ENCODE assay signal across 11 mouse cellular contexts in the genomic region with DNA sequence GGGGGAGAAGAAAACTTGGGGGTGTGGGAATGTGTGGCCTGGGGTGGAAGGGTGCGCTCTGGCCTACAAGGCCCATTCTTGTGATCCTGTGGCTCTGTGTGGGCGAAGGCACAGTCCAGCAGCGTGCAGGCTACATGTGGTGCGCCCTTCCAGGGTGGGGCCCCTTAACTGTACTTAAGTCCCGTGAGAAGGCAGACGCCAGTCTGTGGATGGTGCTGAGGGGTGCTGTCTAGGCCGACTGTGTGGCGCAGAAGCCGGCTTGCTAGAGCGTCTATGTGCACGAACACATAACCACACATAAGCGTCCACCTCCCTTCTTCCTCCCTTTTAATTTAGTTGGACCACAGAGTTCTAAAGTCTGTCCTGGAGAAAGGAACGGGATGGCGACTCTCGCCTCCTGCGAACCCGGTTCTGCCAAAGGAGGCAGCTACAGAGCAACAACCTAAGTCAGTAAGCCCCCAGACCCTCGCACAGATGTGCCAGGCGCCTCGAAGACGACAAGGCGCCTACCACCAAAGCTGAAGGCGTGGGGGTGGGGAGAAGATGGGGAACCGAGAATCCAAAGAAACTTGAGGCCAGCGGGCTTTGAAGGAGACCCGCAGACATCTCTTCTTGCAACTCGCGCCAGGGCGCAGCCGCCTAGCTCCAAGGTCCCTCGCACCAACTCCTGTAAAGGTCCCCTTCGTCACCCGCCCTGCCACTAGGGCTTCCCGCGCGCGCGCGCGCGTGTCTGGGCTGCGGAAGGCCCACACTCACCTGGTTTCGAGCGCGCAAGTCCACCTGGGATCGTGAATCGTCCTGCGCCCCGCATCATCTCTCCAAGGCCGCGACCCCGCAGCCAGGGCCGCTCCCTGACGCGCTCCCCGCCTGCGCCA. TPM values are rescaled to one million over a fixed set of nuclear protein-coding genes. Genes with fewer than 3 reads are reported as not detected.
DNase-seq lines count a peak whose midpoint lies in the region; ATAC-seq and TF ChIP-seq lines count a peak whose summit lies in the region.
"Had no signal": no experiment of that assay in that cellular context is flagged by ENCODE, and none has a peak within 500 bp of the region (broad histone marks: within the 10 kb centered on the region; RNA-seq: fewer than 3 reads in every experiment).

No protein-coding gene starts in this region.

- intact Hi-C loops in heart, postnatal 10 days (cut with DNase I), result no loop called here

- peak overlapping the region; percentile 56 to 63 for H3K4me3 ChIP-seq in heart, embryonic 14.5 days (ENCODE audit: control insufficient read depth in 1 of 2, insufficient read depth in 1 of 2, low read depth in 1 of 2, low read length in 2 of 2)
- H3K4me3 ChIP-seq in embryonic facial prominence, embryonic 11.5 days (ENCODE audit: low read depth, low read length), result peak overlapping the region; percentile 58
- peak overlapping the region; percentile 68 for H3K4me3 ChIP-seq in intestine, embryonic 15.5 days (replicated peaks)
- H3K4me3 ChIP-seq in midbrain, postnatal 0 days (ENCODE audit: low read depth, low read length), result peak overlapping the region; percentile 32
- no peak overlapping the region for H3K4me3 ChIP-seq in cerebellum, adult 2 months (replicated peaks; ENCODE audit: insufficient read depth, low read depth, low read length)

- ATAC-seq in heart, embryonic 14.5 days (ENCODE audit: insufficient number of reproducible peaks, insufficient read depth, low FRiP score, low read depth), result no peak
- ATAC-seq in embryonic facial prominence, embryonic 11.5 days (replicated peaks; ENCODE audit: insufficient number of reproducible peaks, low FRiP score, low TSS enrichment, low read depth), result no peak
- no peak for ATAC-seq in intestine, embryonic 15.5 days
- no peak for ATAC-seq in midbrain, postnatal 0 days (ENCODE audit: low FRiP score)

- TF ChIP-seq POLR2A in cerebellum, adult 2 months (IDR thresholded peaks at IDR 0.05; ENCODE audit: borderline replicate concordance, insufficient read depth, low read length), result no peak

- H3K4me1 ChIP-seq in heart, embryonic 14.5 days (ENCODE audit: control insufficient read depth in 2 of 2, insufficient read depth in 2 of 2, low read length in 2 of 2), result peaks cover 0 to 13% of the 10 kb centered on the region in 2 experiments; a peak in 3 of 4 replicates
- H3K4me1 ChIP-seq in embryonic facial prominence, embryonic 11.5 days (ENCODE audit: control insufficient read depth, insufficient read depth, low read length), result peaks cover 9% of the 10 kb centered on the region
- H3K4me1 ChIP-seq in intestine, embryonic 15.5 days (replicated peaks), result 0 out of 2 replicates have a peak, but pooled peaks cover 2% of the 10 kb centered on the region
- no peaks in the 10 kb centered on the region for H3K4me1 ChIP-seq in midbrain, postnatal 0 days (ENCODE audit: insufficient read depth, low read length)
- H3K4me1 ChIP-seq in cerebellum, adult 2 months (ENCODE audit: control insufficient read depth, insufficient read depth, low read length), result no peaks in the 10 kb centered on the region

- no peak for TF ChIP-seq CTCF in midbrain, postnatal 0 days (IDR thresholded peaks at IDR 0.05)
- TF ChIP-seq CTCF in cerebellum, adult 2 months (IDR thresholded peaks at IDR 0.05; ENCODE audit: borderline replicate concordance, insufficient read depth, low read depth, low read length), result no peak

- H3K27ac ChIP-seq in heart, embryonic 14.5 days (replicated peaks in 1 of 2; ENCODE audit: control insufficient read depth in 1 of 2, insufficient read depth in 1 of 2, low read depth in 2 of 2, low read length in 2 of 2), result no peak overlapping the region
- H3K27ac ChIP-seq in embryonic facial prominence, embryonic 11.5 days (replicated peaks; ENCODE audit: low read depth, low read length), result peak overlapping the region; percentile 66; the same call in 1 of the 2 replicates
- peak overlapping the region; percentile 98 for H3K27ac ChIP-seq in intestine, embryonic 15.5 days
- H3K27ac ChIP-seq in midbrain, postnatal 0 days (ENCODE audit: low read depth, low read length), result no peak overlapping the region
- no peak overlapping the region for H3K27ac ChIP-seq in cerebellum, adult 2 months (ENCODE audit: insufficient read depth, low read length)

- WGBS in heart, embryonic 14.5 days, result 2% methylated on average over 45 of the region's 57 CpGs
- WGBS in embryonic facial prominence, embryonic 11.5 days, result 1% methylated on average over 57 of the region's 57 CpGs
- 2% methylated on average over 57 of the region's 57 CpGs for WGBS in intestine, embryonic 15.5 days
- 1% methylated on average over 51 of the region's 57 CpGs for WGBS in midbrain, postnatal 0 days
- under 1% methylated on average over 57 of the region's 57 CpGs for WGBS in cerebellum, adult 2 months

- H3K9me3 ChIP-seq in heart, embryonic 14.5 days (ENCODE audit: control insufficient read depth, low read length), result no peaks in the 10 kb centered on the region
- H3K9me3 ChIP-seq in embryonic facial prominence, embryonic 11.5 days (replicated peaks; ENCODE audit: control insufficient read depth, low read length), result no peaks in the 10 kb centered on the region
- H3K9me3 ChIP-seq in intestine, embryonic 15.5 days, result no peaks in the 10 kb centered on the region
- H3K9me3 ChIP-seq in midbrain, postnatal 0 days (ENCODE audit: low read length), result no peaks in the 10 kb centered on the region

- H3K27me3 ChIP-seq in heart, embryonic 14.5 days (ENCODE audit: control insufficient read depth, insufficient read depth, low read length), result peaks cover 99% of the 10 kb centered on the region
- H3K27me3 ChIP-seq in embryonic facial prominence, embryonic 11.5 days (ENCODE audit: control insufficient read depth, insufficient read depth, low read length), result peaks cover 90% of the 10 kb centered on the region
- peaks cover 88% of the 10 kb centered on the region for H3K27me3 ChIP-seq in intestine, embryonic 15.5 days (replicated peaks)
- peaks cover 87% of the 10 kb centered on the region for H3K27me3 ChIP-seq in midbrain, postnatal 0 days (ENCODE audit: insufficient read depth, low read length)
- peaks cover 9% of the 10 kb centered on the region; the same call in 1 of the 2 replicates for H3K27me3 ChIP-seq in cerebellum, adult 2 months (ENCODE audit: control insufficient read depth, insufficient read depth, low read length)

- H3K36me3 ChIP-seq in heart, embryonic 14.5 days (ENCODE audit: control insufficient read depth, insufficient read depth, low read length), result no peaks in the 10 kb centered on the region
- H3K36me3 ChIP-seq in embryonic facial prominence, embryonic 11.5 days (replicated peaks; ENCODE audit: control insufficient read depth, insufficient read depth, low read depth, low read length), result no peaks in the 10 kb centered on the region
- H3K36me3 ChIP-seq in intestine, embryonic 15.5 days, result no peaks in the 10 kb centered on the region
- no peaks in the 10 kb centered on the region for H3K36me3 ChIP-seq in midbrain, postnatal 0 days (ENCODE audit: insufficient read depth, low read length)
- H3K36me3 ChIP-seq: G1E had no signal

- no peak for DNase-seq in heart, postnatal 10 days
- DNase-seq in embryonic facial prominence, embryonic 11.5 days (ENCODE audit: low spot score), result peak; percentile 54
- no peak for DNase-seq in midbrain, postnatal 0 days (ENCODE audit: low spot score)
- no peak for DNase-seq in Muller cell, postnatal 12 days (ENCODE audit: inconsistent ontology term)
- no peak for DNase-seq in layer of hippocampus, adult 9-10 months (ENCODE audit: low spot score)
- DNase-seq in cerebellum, adult 2 months, result no peak

- no peak overlapping the region for H3K9ac ChIP-seq in heart, embryonic 14.5 days (ENCODE audit: low read length)
- peak overlapping the region; percentile 65 for H3K9ac ChIP-seq in embryonic facial prominence, embryonic 11.5 days (replicated peaks; ENCODE audit: low read length)
- H3K9ac ChIP-seq in intestine, embryonic 15.5 days, result peak overlapping the region; percentile 76
- H3K9ac ChIP-seq in midbrain, postnatal 0 days (replicated peaks; ENCODE audit: low read length, poor library complexity, severe bottlenecking), result no peak overlapping the region

- H3K4me2 ChIP-seq in heart, embryonic 14.5 days (ENCODE audit: low read length), result peak overlapping the region; percentile 98
- peak overlapping the region; percentile 97 for H3K4me2 ChIP-seq in embryonic facial prominence, embryonic 11.5 days (ENCODE audit: low read depth, low read length)
- H3K4me2 ChIP-seq in intestine, embryonic 15.5 days (replicated peaks), result peak overlapping the region; percentile 87
- H3K4me2 ChIP-seq in midbrain, postnatal 0 days (ENCODE audit: low read depth, low read length, poor library complexity, severe bottlenecking), result peak overlapping the region; percentile 57

RNA-seq across cellular contexts. Expression of gene Foxf1, which starts 1.7 kb away (rescaled TPM):
- 0.80 TPM in 1 of 2 replicates, not detected in the other for polyA plus RNA-seq in heart, embryonic 14.5 days (2014; fragmentation: Nextera tagmentation; extraction: Ambion mirVana)
- total RNA-seq in heart, postnatal 10 days (2021), result under 1 TPM; 0.37 to 0.38 TPM
- polyA plus RNA-seq in embryonic facial prominence, embryonic 11.5 days (2014; fragmentation: Nextera tagmentation; extraction: Ambion mirVana), result 19.6 and 24.5 TPM in 2 replicates
- polyA plus RNA-seq in intestine, embryonic 15.5 days (2015; fragmentation: Nextera tagmentation; extraction: Ambion mirVana), result 105 and 126 TPM in 2 replicates
- total RNA-seq in midbrain, postnatal 0 days (2014; rRNA removed), result 0.71 and 3.5 TPM in 2 replicates
- 1.5 and 1.6 TPM in 2 replicates for polyA plus RNA-seq in midbrain, postnatal 0 days (2015; fragmentation: Nextera tagmentation; extraction: Ambion mirVana)
- polyA plus RNA-seq in cerebellum, adult 2 months (2012; rRNA removed), result 1.2 and 1.7 TPM in 2 replicates
- total RNA-seq: common myeloid progenitor, adult 5-6 weeks had no signal
- polyA plus RNA-seq: G1E had no signal

RNA-seq across cellular contexts. Expression of gene Mthfsd, which starts 25.7 kb away (rescaled TPM):
- 37.4 and 41.1 TPM in 2 replicates for polyA plus RNA-seq in heart, embryonic 14.5 days (2014; fragmentation: Nextera tagmentation; extraction: Ambion mirVana)
- 10 to 100 TPM; 13.2 to 15.5 TPM for total RNA-seq in heart, postnatal 10 days (2021)
- 50.0 and 52.5 TPM in 2 replicates for polyA plus RNA-seq in embryonic facial prominence, embryonic 11.5 days (2014; fragmentation: Nextera tagmentation; extraction: Ambion mirVana)
- 50.6 and 52.3 TPM in 2 replicates for polyA plus RNA-seq in intestine, embryonic 15.5 days (2015; fragmentation: Nextera tagmentation; extraction: Ambion mirVana)
- total RNA-seq in midbrain, postnatal 0 days (2014; rRNA removed), result 53.4 and 67.1 TPM in 2 replicates
- polyA plus RNA-seq in midbrain, postnatal 0 days (2015; fragmentation: Nextera tagmentation; extraction: Ambion mirVana), result 34.6 and 37.2 TPM in 2 replicates
- 119 and 126 TPM in 2 replicates for polyA plus RNA-seq in cerebellum, adult 2 months (2012; rRNA removed)

RNA-seq across cellular contexts. Expression of gene Foxc2, which starts 33.5 kb away (rescaled TPM):
- polyA plus RNA-seq in heart, embryonic 14.5 days (2014; fragmentation: Nextera tagmentation; extraction: Ambion mirVana), result 5.9 and 6.4 TPM in 2 replicates
- total RNA-seq in heart, postnatal 10 days (2021), result 1 to 10 TPM; 4.0 TPM
- polyA plus RNA-seq in embryonic facial prominence, embryonic 11.5 days (2014; fragmentation: Nextera tagmentation; extraction: Ambion mirVana), result 15.1 and 15.7 TPM in 2 replicates
- polyA plus RNA-seq in intestine, embryonic 15.5 days (2015; fragmentation: Nextera tagmentation; extraction: Ambion mirVana), result 0.69 and 0.80 TPM in 2 replicates
- 7.6 and 10.9 TPM in 2 replicates for total RNA-seq in midbrain, postnatal 0 days (2014; rRNA removed)
- 2.6 and 2.8 TPM in 2 replicates for polyA plus RNA-seq in midbrain, postnatal 0 days (2015; fragmentation: Nextera tagmentation; extraction: Ambion mirVana)
- 0.34 and 0.95 TPM in 2 replicates for polyA plus RNA-seq in cerebellum, adult 2 months (2012; rRNA removed)
- total RNA-seq: common myeloid progenitor, adult 5-6 weeks; G1E had no signal

RNA-seq across cellular contexts. Expression of gene Foxl1, which starts 45.3 kb away (rescaled TPM):
- 0.16 and 0.32 TPM in 2 replicates for polyA plus RNA-seq in heart, embryonic 14.5 days (2014; fragmentation: Nextera tagmentation; extraction: Ambion mirVana)
- under 1 TPM; 0.27 to 0.43 TPM for total RNA-seq in heart, postnatal 10 days (2021)
- polyA plus RNA-seq in embryonic facial prominence, embryonic 11.5 days (2014; fragmentation: Nextera tagmentation; extraction: Ambion mirVana), result 4.4 and 4.7 TPM in 2 replicates
- 9.0 and 9.3 TPM in 2 replicates for polyA plus RNA-seq in intestine, embryonic 15.5 days (2015; fragmentation: Nextera tagmentation; extraction: Ambion mirVana)
- total RNA-seq in midbrain, postnatal 0 days (2014; rRNA removed), result 0.09 and 0.22 TPM in 2 replicates
- polyA plus RNA-seq in midbrain, postnatal 0 days (2015; fragmentation: Nextera tagmentation; extraction: Ambion mirVana), result 0.12 and 0.20 TPM in 2 replicates
- polyA plus RNA-seq in cerebellum, adult 2 months (2012; rRNA removed), result 0.11 TPM in 1 of 2 replicates, not detected in the other
- total RNA-seq: common myeloid progenitor, adult 5-6 weeks; G1E; layer of hippocampus, postnatal 14 days had no signal
- polyA plus RNA-seq: G1E had no signal

Comparison
In these comparisons a context has a peak if more than half of its experiments do, and no peak if none do; other contexts are left out.
1. H3K27ac ChIP-seq: peak in embryonic facial prominence, embryonic 11.5 days (single experiment) and intestine, embryonic 15.5 days (single experiment); none in heart, embryonic 14.5 days (0 of 2), midbrain, postnatal 0 days (single experiment) and cerebellum, adult 2 months (single experiment).
2. H3K9ac ChIP-seq: peak in embryonic facial prominence, embryonic 11.5 days (single experiment) and intestine, embryonic 15.5 days (single experiment); none in heart, embryonic 14.5 days (single experiment) and midbrain, postnatal 0 days (single experiment).
3. Peak in every context shown above with its lines, with median percentiles within 50 percentile points of each other: H3K4me2 ChIP-seq.